Mouse (Mus musculus) lung, embryonic 16.5 days (tissue): ENCODE measurements at regions not wholly inside any gene's neighbourhood (a gene's known extent, or its start where the extent isn't known, plus 50 kb on each side); places are given as distances from the start of the nearest gene placed in this dataset.

Source experiments
- ATAC-seq: fragments of 200-750 bp; cut with Nextera tagmentation; 2 replicates; pipeline ENCODE4 v1.8.0; 2017; ENCODE audit warnings: low read depth, mild to moderate bottlenecking, moderate library complexity
- H3K27ac ChIP-seq: fragments of 300-500 bp; sonication (generic); 2 replicates; pipeline ENCODE4 v1.5.1; 2014; ENCODE audit warnings: mild to moderate bottlenecking, control low read depth, low read length
- H3K27me3 ChIP-seq: fragments of 300-500 bp; sonication (generic); 2 replicates; pipeline ENCODE4 v1.6.1; 2014; ENCODE audit warnings: low read depth, low read length, mixed read lengths; ENCODE audit not compliant: control insufficient read depth, insufficient read depth
- H3K36me3 ChIP-seq: fragments of 300-500 bp; sonication (generic); 2 replicates; pipeline ENCODE4 v1.6.1; 2014; ENCODE audit warnings: low read length; ENCODE audit not compliant: control insufficient read depth, insufficient read depth
- H3K4me1 ChIP-seq: fragments of 300-500 bp; sonication (generic); replicated peaks from 2 replicates; pipeline ENCODE4 v1.6.1; 2014; ENCODE audit warnings: low read length, mixed read lengths; ENCODE audit not compliant: control insufficient read depth, insufficient read depth
- H3K4me2 ChIP-seq: fragments of 300-500 bp; sonication (generic); 2 replicates; pipeline ENCODE4 v1.6.1; 2014; ENCODE audit warnings: low read depth, low read length, control low read depth
- H3K4me3 ChIP-seq: fragments of 300-500 bp; sonication (generic); 2 replicates; pipeline ENCODE4 v1.5.1; 2014; ENCODE audit warnings: mild to moderate bottlenecking, low read length, control low read depth
- H3K9ac ChIP-seq: fragments of 300-500 bp; sonication (generic); 2 replicates; pipeline ENCODE4 v1.6.1; 2014; ENCODE audit warnings: low read length, control low read depth
- H3K9me3 ChIP-seq: fragments of 300-500 bp; sonication (generic); 2 replicates; pipeline ENCODE4 v1.6.1; 2016; ENCODE audit warnings: low read length; ENCODE audit not compliant: control insufficient read depth
- WGBS: fragments of 180-500 bp; shearing (Covaris S2); extraction: QIAGEN DNeasy Blood & Tissue Kit; methylation state at CpG from one replicate; pipeline ENCODE4 v1.1.7; 2014; 5-methylcytosine and 5-hydroxymethylcytosine counted together

DNA sequence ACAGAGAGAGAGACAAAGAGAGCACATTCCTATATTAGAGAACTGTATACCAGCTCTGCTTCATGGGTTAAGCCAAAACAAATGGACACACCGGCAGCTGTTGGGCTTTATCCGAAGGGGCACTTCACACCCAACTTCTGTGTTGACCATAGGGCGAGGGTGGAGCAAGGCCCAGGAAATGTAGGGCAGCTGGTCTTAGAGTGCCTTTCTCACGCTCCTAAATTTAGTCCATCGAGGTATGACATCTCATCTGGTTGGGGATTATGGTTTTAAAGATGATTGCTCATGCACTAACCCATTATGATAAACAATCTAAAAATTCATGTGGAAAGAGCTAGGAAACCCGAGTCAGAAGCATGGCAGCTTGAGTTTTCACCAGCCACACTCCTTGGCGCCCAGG, 63.6 kb upstream of the Ralgps2 start:
- no peak overlapping the region for H3K9ac ChIP-seq
- WGBS, result 68% methylated on average over 7 of the region's 7 CpGs
- no peaks in the 10 kb centered on the region for H3K36me3 ChIP-seq
- H3K27me3 ChIP-seq, result no peaks in the 10 kb centered on the region
- peaks cover 10% of the 10 kb centered on the region for H3K4me1 ChIP-seq
- no peak for ATAC-seq
- no peaks in the 10 kb centered on the region for H3K9me3 ChIP-seq
- no peak overlapping the region for H3K4me3 ChIP-seq
- H3K27ac ChIP-seq, result no peak overlapping the region
- no peak overlapping the region for H3K4me2 ChIP-seq

- Histone ChIP-seq H3K9me3 (no peaks in the 10 kb centered on the region), H3K4me1 (peaks cover 7% of the 10 kb centered on the region), H3K27me3 (no peaks in the 10 kb centered on the region), H3K4me3 (no peak overlapping the region), H3K27ac (no peak overlapping the region), H3K36me3 (no peaks in the 10 kb centered on the region), H3K9ac (no peak overlapping the region), H3K4me2 (no peak overlapping the region)
- WGBS, result 72% methylated on average over 2 of the region's 2 CpGs
- no peak for ATAC-seq
These were observed 62.8 kb upstream of the Ralgps2 start for GRCm38 (mm10) chr1:157002258-157002657.

DNA sequence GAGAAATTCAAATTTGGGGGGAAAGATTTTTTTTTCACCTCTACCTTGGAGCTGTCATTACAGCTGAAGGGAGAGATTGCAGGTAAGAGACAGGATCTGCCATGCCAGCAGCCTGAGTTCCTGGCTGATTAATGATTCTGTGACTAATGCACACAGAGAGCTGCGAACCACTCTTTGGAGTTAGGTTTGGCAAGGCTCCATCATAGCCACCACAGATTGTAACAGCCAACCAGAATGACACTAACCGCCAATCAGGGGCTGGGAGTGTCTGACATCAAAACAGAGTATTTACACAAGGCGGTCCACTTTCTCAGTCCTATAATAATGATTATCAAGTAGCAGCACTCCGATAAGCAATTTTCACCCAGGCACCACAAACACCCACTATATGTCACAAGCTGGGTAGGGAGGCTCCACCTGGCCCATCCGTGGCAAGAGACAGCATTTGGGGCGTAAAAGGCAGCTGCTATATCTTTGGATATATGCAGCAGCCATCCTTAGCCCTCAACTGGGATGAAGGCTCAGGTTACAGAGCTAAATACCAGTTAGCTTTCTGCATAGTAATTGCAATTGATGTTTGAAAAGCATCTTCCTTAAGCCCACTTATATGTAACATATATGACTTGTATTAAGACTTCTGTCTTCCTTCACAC, 61.7 kb upstream of the Ralgps2 start:
- no peak overlapping the region for H3K27ac ChIP-seq
- no peak for ATAC-seq
- H3K9me3 ChIP-seq, result no peaks in the 10 kb centered on the region
- no peak overlapping the region for H3K9ac ChIP-seq
- no peaks in the 10 kb centered on the region for H3K36me3 ChIP-seq
- H3K27me3 ChIP-seq, result no peaks in the 10 kb centered on the region
- H3K4me3 ChIP-seq, result no peak overlapping the region
- H3K4me1 ChIP-seq, result peaks cover 7% of the 10 kb centered on the region
- WGBS, result 53% methylated on average over 6 of the region's 6 CpGs
- H3K4me2 ChIP-seq, result no peak overlapping the region

DNA sequence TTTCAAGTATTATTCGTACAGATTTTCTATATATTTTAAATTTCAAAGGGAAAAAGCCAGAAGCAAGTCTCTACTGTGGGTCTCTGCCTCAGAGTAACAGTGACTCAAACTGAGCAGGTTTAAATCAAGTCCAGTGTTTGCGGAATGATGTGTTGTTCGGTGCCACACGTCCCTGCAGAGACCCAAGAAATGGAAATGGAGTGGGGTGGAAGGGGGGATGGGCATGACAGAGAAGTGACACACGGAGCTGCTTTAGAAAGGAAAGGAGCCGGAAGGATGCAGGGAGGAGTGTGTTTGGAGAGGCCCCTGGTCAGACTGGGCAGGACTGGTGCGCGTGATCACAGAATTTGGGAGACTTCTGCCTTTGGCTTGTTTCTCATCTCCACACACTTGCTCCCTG, 60.5 kb upstream of the Ralgps2 start:
- 49% methylated on average over 8 of the region's 8 CpGs for WGBS
- no peak overlapping the region for H3K27ac ChIP-seq
- ATAC-seq, result no peak

DNA sequence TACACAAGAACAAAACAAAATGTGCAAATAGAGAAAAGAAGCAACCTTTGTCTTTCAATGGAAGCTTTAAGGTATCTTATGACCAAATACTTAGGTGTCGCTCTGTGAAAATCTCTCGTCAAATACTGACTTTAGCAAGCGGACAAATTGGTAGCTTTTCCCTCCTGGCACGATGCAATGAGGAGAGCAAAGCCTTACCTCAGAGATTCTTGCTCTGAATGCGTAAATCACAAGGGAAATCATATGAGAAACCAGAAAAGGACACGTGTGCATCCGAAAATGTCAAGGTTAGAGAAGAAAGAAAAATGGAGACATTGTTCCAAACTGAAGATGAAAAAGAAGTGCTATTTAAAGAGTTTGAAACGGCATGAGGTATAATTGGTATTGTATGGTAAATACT, 59.8 kb upstream of the Ralgps2 start:
- no peak overlapping the region for H3K27ac ChIP-seq
- 81% methylated on average over 8 of the region's 8 CpGs for WGBS
- H3K36me3 ChIP-seq, result no peaks in the 10 kb centered on the region
- H3K9me3 ChIP-seq, result no peaks in the 10 kb centered on the region
- no peak overlapping the region for H3K9ac ChIP-seq
- H3K4me1 ChIP-seq, result peaks cover 7% of the 10 kb centered on the region
- H3K4me3 ChIP-seq, result no peak overlapping the region
- ATAC-seq, result no peak
- no peaks in the 10 kb centered on the region for H3K27me3 ChIP-seq
- H3K4me2 ChIP-seq, result no peak overlapping the region

More for the DNA sequence above, 60.5 kb upstream of the Ralgps2 start:
- Histone ChIP-seq H3K4me3 (no peak overlapping the region), H3K27me3 (no peaks in the 10 kb centered on the region), H3K9ac (no peak overlapping the region), H3K4me2 (no peak overlapping the region), H3K4me1 (peaks cover 7% of the 10 kb centered on the region), H3K36me3 (no peaks in the 10 kb centered on the region), H3K9me3 (no peaks in the 10 kb centered on the region)

GRCm38 (mm10) chr1:156997476-156998305, 58.3 kb upstream of the Ralgps2 start:
- peak; percentile 51 for ATAC-seq
- Histone ChIP-seq H3K9me3 (no peaks in the 10 kb centered on the region), H3K4me3 (no peak overlapping the region), H3K4me2 (no peak overlapping the region), H3K36me3 (no peaks in the 10 kb centered on the region), H3K4me1 (peaks cover 7% of the 10 kb centered on the region), H3K27ac (no peak overlapping the region), H3K27me3 (no peaks in the 10 kb centered on the region), H3K9ac (no peak overlapping the region)
- WGBS, result 46% methylated on average over 12 of the region's 12 CpGs

GRCm38 (mm10) chr1:156997033-156997432, 57.6 kb upstream of the Ralgps2 start:
- Histone ChIP-seq H3K36me3 (no peaks in the 10 kb centered on the region), H3K4me3 (no peak overlapping the region), H3K9ac (no peak overlapping the region), H3K27ac (no peak overlapping the region), H3K4me2 (no peak overlapping the region), H3K27me3 (no peaks in the 10 kb centered on the region), H3K4me1 (peaks cover 10% of the 10 kb centered on the region), H3K9me3 (no peaks in the 10 kb centered on the region)
- ATAC-seq, result no peak
- WGBS, result 86% methylated on average over 10 of the region's 10 CpGs

DNA sequence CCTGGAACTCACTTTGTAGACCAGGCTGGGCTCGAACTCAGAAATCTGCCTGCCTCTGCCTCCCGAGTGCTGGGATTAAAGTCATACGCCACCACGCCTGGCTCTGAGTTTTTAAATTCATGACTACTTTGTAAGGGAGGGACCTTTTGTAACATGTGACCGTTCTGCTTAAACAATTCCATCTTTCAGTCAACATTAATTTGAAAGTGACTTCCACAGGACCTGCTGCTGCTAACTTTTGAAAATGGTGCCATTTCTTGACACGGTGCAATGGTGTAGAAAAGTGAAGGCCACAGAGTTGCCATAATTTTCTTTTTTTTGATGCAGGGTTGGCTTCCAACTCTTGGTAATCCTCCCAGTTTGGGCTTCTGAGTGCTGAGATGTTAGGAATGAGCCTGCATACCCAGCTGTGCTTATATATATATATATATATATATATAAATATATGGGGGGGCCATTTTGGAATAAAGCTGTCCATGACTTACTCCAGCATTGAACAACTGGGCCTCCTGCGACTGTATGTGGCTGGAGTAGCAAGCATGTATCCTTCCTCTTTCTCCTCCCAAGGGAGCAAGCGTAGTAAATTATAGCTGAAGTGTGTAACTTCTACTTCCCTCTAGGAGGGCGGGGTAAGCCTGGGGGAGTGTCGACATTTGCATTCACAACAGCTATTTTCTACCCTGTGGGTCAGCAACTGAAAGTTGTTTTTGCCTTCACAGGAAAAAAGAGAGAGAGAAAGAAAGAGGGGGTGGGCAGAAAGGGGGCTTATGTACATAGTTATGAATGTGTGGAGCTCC, 56.9 kb upstream of the Ralgps2 start:
- Histone ChIP-seq H3K4me3 (no peak overlapping the region), H3K9ac (no peak overlapping the region), H3K36me3 (no peaks in the 10 kb centered on the region), H3K9me3 (no peaks in the 10 kb centered on the region), H3K27me3 (no peaks in the 10 kb centered on the region), H3K27ac (no peak overlapping the region), H3K4me1 (peaks cover 11% of the 10 kb centered on the region), H3K4me2 (no peak overlapping the region)
- no peak for ATAC-seq
- WGBS, result 80% methylated on average over 10 of the region's 10 CpGs
